Mouse (Mus musculus) MEL (cell line): Measurements from ENCODE around the gene Lnx1. TPM values are rescaled to one million over a fixed set of nuclear protein-coding genes. Genes with fewer than 3 reads are reported as not detected.

ENCODE experiments used
- DNase-seq: peaks from one replicate; pipeline ENCODE4 v3.0.0; 2011; ENCODE audit warnings: low read depth, low spot score
- H3K27ac ChIP-seq: 2 replicates; pipeline ENCODE4 v1.5.1; 2012; ENCODE audit warnings: low read depth, mild to moderate bottlenecking, control low read depth, low read length, moderate library complexity; ENCODE audit not compliant: control insufficient read depth
- H3K27me3 ChIP-seq, 2 experiments: fragments of 150-350 bp in 1 of 2; sonication (generic) in 1 of 2; 2 replicates each; pipeline ENCODE4 v1.6.1; 2012; ENCODE audit warnings: low read length in 2 of 2, mild to moderate bottlenecking in 2 of 2, improper control_type of control experiment in 1 of 2, moderate library complexity in 1 of 2; ENCODE audit not compliant: insufficient read depth in 2 of 2, control insufficient read depth in 1 of 2
- H3K36me3 ChIP-seq, 2 experiments: 2 replicates each; pipeline ENCODE4 v1.6.1; 2012 to 2014; ENCODE audit warnings: low read length in 2 of 2, improper control_type of control experiment in 1 of 2, inconsistent platforms in 1 of 2, mild to moderate bottlenecking in 1 of 2; ENCODE audit not compliant: insufficient read depth in 2 of 2, control insufficient read depth in 1 of 2
- H3K4me1 ChIP-seq, 2 experiments: fragments of 150-350 bp in 1 of 2; sonication (generic) in 1 of 2; 2 replicates each; pipeline ENCODE4 v1.6.1; 2012; ENCODE audit warnings: low read length in 2 of 2, improper control_type of control experiment in 1 of 2, mild to moderate bottlenecking in 1 of 2; ENCODE audit not compliant: insufficient read depth in 2 of 2, control insufficient read depth in 1 of 2
- H3K4me3 ChIP-seq, 2 experiments: fragments of 150-350 bp in 1 of 2; sonication (generic) in 1 of 2; 2 replicates each; pipeline ENCODE4 v1.5.1; 2012; ENCODE audit warnings: low read depth in 2 of 2, low read length in 2 of 2, mild to moderate bottlenecking in 2 of 2, moderate library complexity in 2 of 2, control low read depth in 1 of 2, improper control_type of control experiment in 1 of 2; ENCODE audit not compliant: control insufficient read depth in 1 of 2, insufficient read depth in 1 of 2
- H3K79me2 ChIP-seq: 2 replicates; pipeline ENCODE4 v1.6.1; 2012; ENCODE audit warnings: mild to moderate bottlenecking, low read length, moderate library complexity; ENCODE audit not compliant: control insufficient read depth, poor library complexity, insufficient read depth
- H3K9ac ChIP-seq: 2 replicates; pipeline ENCODE4 v1.6.1; 2012; ENCODE audit warnings: low read depth, mild to moderate bottlenecking, control low read depth, low read length, moderate library complexity; ENCODE audit not compliant: control insufficient read depth, poor library complexity, severe bottlenecking
- H3K9me3 ChIP-seq: fragments of 150-350 bp; sonication (generic); replicated peaks from 2 replicates; pipeline ENCODE4 v1.6.1; 2012; ENCODE audit warnings: mild to moderate bottlenecking, low read length, improper control_type of control experiment, moderate library complexity; ENCODE audit not compliant: insufficient read depth
- BHLHE40 ChIP-seq: IDR thresholded peaks from 2 replicates; pipeline ENCODE4 v1.6.1; 2012; ENCODE audit warnings: low read depth, mild to moderate bottlenecking, inconsistent platforms, low read length, improper control_type of control experiment, borderline replicate concordance
- CHD2 ChIP-seq: IDR thresholded peaks from 2 replicates; pipeline ENCODE4 v1.6.1; 2011; ENCODE audit warnings: low read length, improper control_type of control experiment
- ETS1 ChIP-seq: IDR thresholded peaks from 2 replicates; pipeline ENCODE4 v1.6.1; 2012; ENCODE audit warnings: low read depth, mild to moderate bottlenecking, inconsistent platforms, low read length, improper control_type of control experiment, moderate library complexity
- HCFC1 ChIP-seq: IDR thresholded peaks from 2 replicates; pipeline ENCODE4 v1.6.1; 2012; ENCODE audit warnings: low read depth, mild to moderate bottlenecking, inconsistent platforms, low read length, improper control_type of control experiment, moderate library complexity
- JUND ChIP-seq: IDR thresholded peaks from 2 replicates; pipeline ENCODE4 v1.6.1; 2011; ENCODE audit warnings: low read depth, mild to moderate bottlenecking, improper control_type of control experiment, low read length
- KAT2A ChIP-seq: conservative IDR thresholded peaks from 2 replicates; pipeline ENCODE4 v1.6.1; 2012; ENCODE audit warnings: low read depth, low read length, improper control_type of control experiment, inconsistent platforms
- MAZ ChIP-seq: IDR thresholded peaks from 2 replicates; pipeline ENCODE4 v1.6.1; 2012; ENCODE audit warnings: low read depth, mild to moderate bottlenecking, inconsistent platforms, low read length, improper control_type of control experiment
- MXI1 ChIP-seq: IDR thresholded peaks from 2 replicates; pipeline ENCODE4 v1.6.1; 2011; ENCODE audit warnings: mild to moderate bottlenecking, low read depth, low read length, improper control_type of control experiment
- MYC ChIP-seq: IDR thresholded peaks from 2 replicates; pipeline ENCODE4 v1.6.1; 2011; ENCODE audit warnings: low read depth, mild to moderate bottlenecking, low read length, improper control_type of control experiment, moderate library complexity
- NELFE ChIP-seq: IDR thresholded peaks from 2 replicates; pipeline ENCODE4 v1.6.1; 2011; ENCODE audit warnings: low read depth, low read length, improper control_type of control experiment
- NRF1 ChIP-seq: IDR thresholded peaks from 2 replicates; pipeline ENCODE4 v1.6.1; 2014; ENCODE audit warnings: low read depth, mild to moderate bottlenecking, inconsistent platforms, low read length, improper control_type of control experiment, moderate library complexity; ENCODE audit not compliant: poor library complexity, insufficient read depth, severe bottlenecking
- POLR2A ChIP-seq, 2 experiments: IDR thresholded peaks; 2 replicates each; pipeline ENCODE4 v1.6.1; 2011 to 2012; ENCODE audit warnings: low read length in 2 of 2, mild to moderate bottlenecking in 2 of 2, control low read depth in 1 of 2, improper control_type of control experiment in 1 of 2, low read depth in 1 of 2, moderate library complexity in 1 of 2; ENCODE audit not compliant: control insufficient read depth in 1 of 2, insufficient read depth in 1 of 2, poor library complexity in 1 of 2
- RCOR1 ChIP-seq: IDR thresholded peaks from 2 replicates; pipeline ENCODE4 v1.6.1; 2012; ENCODE audit warnings: low read depth, mild to moderate bottlenecking, inconsistent platforms, low read length, improper control_type of control experiment
- SMC3 ChIP-seq: IDR thresholded peaks from 2 replicates; pipeline ENCODE4 v1.6.1; 2011; ENCODE audit warnings: low read depth, low read length, improper control_type of control experiment
- TAL1 ChIP-seq: IDR thresholded peaks from 2 replicates; pipeline ENCODE4 v1.6.1; 2012; ENCODE audit warnings: mild to moderate bottlenecking, inconsistent platforms, low read length, moderate library complexity, mixed read lengths
- TCF12 ChIP-seq: IDR thresholded peaks from 2 replicates; pipeline ENCODE4 v1.6.1; 2014; ENCODE audit warnings: low read depth, mild to moderate bottlenecking, inconsistent platforms, low read length, improper control_type of control experiment, moderate library complexity
- UBTF ChIP-seq: IDR thresholded peaks from 2 replicates; pipeline ENCODE4 v1.6.1; 2012; ENCODE audit warnings: low read depth, mild to moderate bottlenecking, inconsistent platforms, low read length, improper control_type of control experiment, moderate library complexity, borderline replicate concordance; ENCODE audit not compliant: insufficient read depth
- USF2 ChIP-seq, 2 experiments: IDR thresholded peaks; 2 replicates each; pipeline ENCODE4 v1.6.1; 2011 to 2012; ENCODE audit warnings: improper control_type of control experiment in 2 of 2, low read length in 2 of 2, borderline replicate concordance in 1 of 2, inconsistent platforms in 1 of 2, low read depth in 1 of 2, mild to moderate bottlenecking in 1 of 2; ENCODE audit not compliant: insufficient read depth in 1 of 2
- ZC3H11A ChIP-seq: IDR thresholded peaks from 2 replicates; pipeline ENCODE4 v1.6.1; 2012; ENCODE audit warnings: low read depth, mild to moderate bottlenecking, inconsistent platforms, low read length, improper control_type of control experiment
- ZMIZ1 ChIP-seq: IDR thresholded peaks from 2 replicates; pipeline ENCODE4 v1.6.1; 2012; ENCODE audit warnings: low read depth, mild to moderate bottlenecking, inconsistent platforms, low read length, improper control_type of control experiment, moderate library complexity
- polyA plus RNA-seq, 2 experiments: library from polyadenylated mRNA; stranded (reverse) in 1 of 2; unstranded in 1 of 2; fragments of >175 nt in 1 of 2; fragments of >200 nt in 1 of 2; gene quantifications; 2 replicates each; pipeline versions ENCODE4 v1.2.1 to v1.2.4; 2012; ENCODE audit warnings: low replicate concordance in 2 of 2, low read depth in 1 of 2; ENCODE audit not compliant: insufficient read length in 2 of 2, insufficient read depth in 1 of 2, missing spikeins in 1 of 2
- total RNA-seq: library from RNA; depleted of rRNA; stranded (reverse); fragments of 300-350 nt; gene quantifications from 2 replicates; pipeline ENCODE4 v1.2.3, GENCODE M21; 2012

The Lnx1 gene
- total and polyA plus RNA-seq, 3 experiments, result 0.06 TPM; not detected in 2

- Histone ChIP-seq H3K79me2 (no peaks in the 10 kb centered on the region), H3K9me3 (no peaks in the 10 kb centered on the region), H3K27ac (no peak overlapping the region), H3K4me3 (no peak overlapping the region), H3K9ac (no peak overlapping the region), H3K4me1 (peaks cover 0 to 4% of the 10 kb centered on the region in 2 experiments; a peak in 2 of 4 replicates)
- TF ChIP-seq BHLHE40 (no peak), POLR2A (IDR thresholded peaks at IDR 0.05; ENCODE audit: control insufficient read depth in 1 of 2, insufficient read depth in 1 of 2, low read depth in 1 of 2, low read length in 2 of 2, poor library complexity in 1 of 2) (no peak), MYC (no peak), KAT2A (no peak), NELFE (no peak), NRF1 (no peak), HCFC1 (no peak), MXI1 (no peak), JUND (no peak), RCOR1 (no peak), CHD2 (no peak), UBTF (no peak), ETS1 (no peak), TCF12 (no peak), ZMIZ1 (no peak), SMC3 (no peak), USF2 (IDR thresholded peaks at IDR 0.05; ENCODE audit: borderline replicate concordance in 1 of 2, insufficient read depth in 1 of 2, low read depth in 1 of 2, low read length in 2 of 2) (no peak), ZC3H11A (no peak), TAL1 (no peak), MAZ (no peak)
- TF ChIP-seq, all 39 proteins: peak for 0
- DNase-seq, result no peak
- no peaks in the 10 kb centered on the region; a peak in 1 of 4 replicates for H3K27me3 ChIP-seq
- H3K36me3 ChIP-seq, result peaks cover 0 to 2% of the 10 kb centered on the region in 2 experiments; a peak in 1 of 4 replicates
These were observed 99.4 kb downstream of the Lnx1 start for GRCm38 (mm10) chr5:74603306-74603705.

- H3K9ac ChIP-seq, result no peak overlapping the region
- peaks cover 0 to 2% of the 10 kb centered on the region in 2 experiments; a peak in 2 of 4 replicates for H3K36me3 ChIP-seq
- no peak overlapping the region for H3K4me3 ChIP-seq
- H3K27ac ChIP-seq, result no peak overlapping the region
- peaks cover 0 to 4% of the 10 kb centered on the region in 2 experiments; a peak in 2 of 4 replicates for H3K4me1 ChIP-seq
- TF ChIP-seq UBTF (no peak), ZMIZ1 (no peak), NELFE (no peak)
- H3K79me2 ChIP-seq, result no peaks in the 10 kb centered on the region
- DNase-seq, result no peak
- H3K9me3 ChIP-seq, result no peaks in the 10 kb centered on the region
- no peaks in the 10 kb centered on the region; a peak in 1 of 4 replicates for H3K27me3 ChIP-seq
These were observed 100.3 kb downstream of the Lnx1 start for GRCm38 (mm10) chr5:74602371-74602770.
